Mouse (Mus musculus) skeletal muscle tissue, adult 2 months (tissue): ENCODE results near the gene Nup205.

ENCODE experiments used
- DNase-seq: peaks from one replicate; pipeline ENCODE4 v3.0.0-alpha.2; 2012; ENCODE audit warnings: low read depth, low spot score

Nup205 gene

DNA sequence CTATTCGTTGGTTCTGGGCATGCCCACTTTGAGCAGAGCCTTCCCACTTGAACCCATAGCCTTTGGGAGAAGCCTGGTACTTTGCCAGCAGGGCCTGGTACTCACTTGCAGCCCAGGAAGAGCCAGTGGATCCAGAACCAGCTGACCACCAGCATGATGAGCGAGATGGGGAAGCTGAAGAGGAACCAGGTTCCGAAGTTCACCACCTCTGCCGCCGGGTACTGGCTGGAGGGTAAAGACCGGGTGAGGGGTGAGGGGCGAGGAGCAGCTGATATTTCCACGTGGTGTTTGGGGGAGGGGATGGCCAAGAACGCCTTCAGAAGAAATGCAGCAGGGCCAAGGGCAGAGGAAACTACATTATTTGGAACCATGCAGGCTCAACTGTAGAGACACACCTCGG is 102.1 kb downstream of the Nup205 start:
- no peak for DNase-seq

DNA sequence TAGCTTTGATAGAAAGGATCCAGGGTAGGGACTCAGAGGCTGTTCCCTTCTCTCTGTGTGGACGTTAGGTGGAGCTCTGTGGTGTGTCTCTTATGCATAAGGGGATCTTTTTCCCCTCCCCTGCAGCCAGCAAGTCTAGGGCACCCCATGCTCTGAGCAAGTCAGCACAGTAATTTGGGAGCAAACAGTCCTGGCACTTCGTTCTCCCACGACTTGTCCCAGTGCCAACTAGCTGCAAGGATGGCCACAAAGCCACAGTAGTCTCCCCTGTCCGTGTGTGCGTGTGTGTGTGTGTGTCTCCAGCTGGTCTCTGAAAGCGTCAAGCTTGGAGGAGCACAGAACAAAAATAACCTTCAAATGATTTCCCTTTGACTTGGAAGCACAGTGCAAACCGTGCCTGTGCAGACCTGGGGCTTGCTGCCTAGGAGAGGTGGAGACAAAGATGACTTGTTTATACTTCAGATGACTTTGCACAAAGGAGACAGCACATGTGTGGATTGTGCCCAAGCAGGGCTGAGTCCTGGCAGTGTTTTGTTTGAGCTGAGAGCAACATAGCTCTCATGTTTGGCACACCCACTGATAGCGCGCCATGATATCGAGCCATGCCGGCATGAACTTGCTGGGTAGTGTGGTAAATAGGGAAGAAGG is 111.0 kb downstream of the Nup205 start:
- DNase-seq = peak; percentile 20

DNA sequence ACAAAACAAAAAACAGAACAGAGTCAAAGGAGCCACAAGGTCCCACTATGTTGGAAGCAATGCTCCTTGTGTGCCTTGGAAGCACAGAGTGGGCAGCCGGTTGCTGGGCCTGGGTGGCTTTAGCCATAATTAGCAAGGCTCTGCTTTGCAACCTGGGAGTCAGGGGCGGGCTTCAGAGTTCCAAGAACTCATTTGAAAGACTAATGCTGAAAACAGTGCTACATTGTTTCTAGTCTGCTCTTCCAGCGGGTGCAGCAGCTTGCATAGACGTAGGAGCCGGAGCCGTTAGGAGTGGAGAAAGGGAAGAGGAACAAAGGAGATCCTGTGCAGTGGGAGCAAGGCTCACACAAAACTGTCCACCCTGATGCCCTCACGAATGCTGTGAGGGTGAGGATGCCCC is 111.7 kb downstream of the Nup205 start:
- DNase-seq = no peak

DNA sequence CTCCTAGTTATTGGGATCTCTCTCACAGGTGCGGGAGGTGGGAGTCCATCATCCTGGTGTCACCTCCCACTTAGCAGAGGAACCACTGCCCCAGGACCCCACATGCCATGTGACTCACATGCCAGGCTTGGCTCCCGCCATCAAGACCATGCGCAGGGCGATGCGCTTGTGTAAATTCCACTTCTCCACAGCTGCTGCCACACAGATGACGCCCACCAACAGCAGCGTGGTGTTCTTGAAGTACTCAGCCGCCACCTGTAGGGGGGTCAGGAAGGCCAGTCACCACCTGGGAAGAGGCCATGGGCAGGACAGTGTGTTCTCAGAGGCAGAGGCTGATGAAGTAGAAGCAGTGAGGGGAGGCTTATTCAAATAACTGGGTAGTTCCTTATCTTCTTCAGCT is 112.5 kb downstream of the Nup205 start:
- DNase-seq = no peak

DNA sequence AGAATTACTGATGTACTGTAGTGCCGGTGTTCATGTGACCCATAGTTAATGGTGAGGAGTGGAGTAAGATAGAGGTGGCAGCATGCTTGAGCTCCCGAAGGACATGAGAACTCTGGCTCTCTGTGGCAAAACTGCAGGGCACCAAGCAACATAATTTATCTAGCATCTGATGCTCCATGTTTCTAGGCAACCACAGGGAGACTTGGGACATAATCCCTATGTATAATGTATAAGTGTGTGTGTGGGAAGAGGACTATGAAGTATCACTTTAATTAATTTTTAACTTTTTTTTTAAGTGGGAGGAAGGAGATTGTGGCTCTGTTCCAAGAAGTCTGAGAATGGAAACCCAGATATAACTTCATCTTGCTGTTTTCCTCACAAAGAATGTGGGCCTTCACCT is 117.7 kb downstream of the Nup205 start:
- no peak for DNase-seq

DNA sequence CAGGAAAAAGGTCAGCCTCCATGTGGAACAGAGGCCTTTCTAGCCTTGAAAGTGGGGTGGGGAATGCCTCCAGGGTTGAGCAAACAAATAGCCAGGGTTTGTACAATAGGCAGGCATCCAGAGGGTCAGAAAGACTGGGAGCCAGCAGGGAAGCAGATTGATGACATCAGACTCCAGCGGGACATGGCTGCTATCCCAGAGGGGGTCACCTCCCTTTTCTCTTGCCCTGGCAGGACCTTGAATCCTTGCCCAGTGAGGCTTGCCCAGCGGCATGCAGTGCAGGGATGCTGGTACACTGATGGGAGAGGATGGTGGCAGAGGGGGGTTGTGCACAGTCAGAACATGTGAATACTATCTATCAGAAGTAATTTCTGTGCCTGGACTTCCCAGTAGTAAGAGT is 119.8 kb downstream of the Nup205 start:
- DNase-seq = peak; percentile 25
